Mouse (Mus musculus): Measurements from ENCODE around the gene Cryab. TPM values are rescaled to one million over a fixed set of nuclear protein-coding genes. Genes with fewer than 3 reads are reported as not detected.

The Cryab gene
- total RNA-seq, 2 experiments from 2014 or later = 649 to 722 TPM

DNA sequence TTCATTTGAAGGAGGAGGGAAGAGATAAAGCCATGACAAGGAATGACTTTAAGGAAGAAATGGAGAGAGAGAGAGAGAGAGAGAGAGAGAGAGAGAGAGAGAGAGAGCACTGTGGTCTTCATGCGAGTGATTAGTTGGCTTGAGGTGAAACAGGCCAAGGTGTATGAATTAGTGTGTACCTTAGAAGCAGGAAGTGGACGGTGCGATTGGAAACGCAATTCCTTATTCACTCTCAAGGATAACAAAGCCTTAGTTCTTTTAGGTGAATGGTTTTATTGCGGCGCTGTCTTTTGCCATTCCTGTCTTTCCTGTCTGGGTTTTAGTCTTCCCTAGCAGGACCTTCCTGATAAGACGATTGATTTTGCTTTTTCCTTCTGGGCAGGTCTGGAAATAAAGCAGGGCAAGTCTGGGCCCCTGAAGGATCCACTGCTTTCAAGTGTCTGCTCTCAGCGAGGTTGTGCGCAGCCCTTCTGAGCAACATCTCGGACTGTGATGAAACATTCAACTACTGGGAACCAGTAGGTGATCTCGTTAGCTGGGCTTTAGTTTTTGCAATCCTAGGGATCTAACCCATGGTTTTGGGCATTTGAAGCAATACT is 25.1 kb downstream of the Cryab start:
- DNase-seq (ENCODE audit: low spot score in 2 of 2) = no peak

DNA sequence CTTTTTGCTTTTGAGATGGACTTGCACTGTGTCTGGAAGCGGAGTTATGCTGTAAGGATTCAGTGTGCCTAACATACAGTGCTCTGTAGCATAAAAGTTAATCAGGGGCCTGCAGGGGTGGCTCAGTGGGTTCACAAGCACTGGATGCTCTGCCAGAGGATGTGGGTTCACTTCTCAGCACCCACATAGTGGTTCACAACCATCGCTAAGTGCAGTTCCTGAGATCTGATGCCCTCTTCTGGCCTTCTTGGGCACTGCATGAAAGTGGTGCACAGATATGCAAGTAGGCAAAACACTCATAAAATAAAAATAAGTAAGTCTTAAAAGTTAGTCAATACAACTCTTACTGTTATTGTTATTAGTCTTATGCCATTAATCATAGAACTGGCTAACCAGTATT is 31.0 kb downstream of the Cryab start:
- no peak for DNase-seq (ENCODE audit: low spot score in 2 of 2)

DNA sequence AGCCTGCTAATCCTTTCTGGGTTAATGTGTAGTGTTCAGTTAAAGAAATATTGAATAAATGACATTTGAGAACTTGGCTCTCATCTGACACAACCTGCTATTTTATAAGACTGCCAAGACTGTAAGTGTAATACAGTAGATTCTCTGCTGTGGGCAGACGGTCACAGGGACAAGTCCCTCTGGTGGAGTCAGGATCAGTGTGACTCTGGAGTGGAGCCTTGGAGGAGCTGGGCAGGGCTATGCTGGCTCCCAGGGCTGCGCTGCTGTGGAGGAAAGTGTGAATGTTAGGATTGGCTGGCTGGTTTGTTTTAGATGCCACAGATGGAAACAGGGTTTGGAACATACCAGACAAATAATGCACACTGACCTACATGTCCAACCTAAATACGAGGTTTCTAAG is 44.1 kb downstream of the Cryab start:
- DNase-seq (ENCODE audit: low spot score in 2 of 2) = no peak

DNA sequence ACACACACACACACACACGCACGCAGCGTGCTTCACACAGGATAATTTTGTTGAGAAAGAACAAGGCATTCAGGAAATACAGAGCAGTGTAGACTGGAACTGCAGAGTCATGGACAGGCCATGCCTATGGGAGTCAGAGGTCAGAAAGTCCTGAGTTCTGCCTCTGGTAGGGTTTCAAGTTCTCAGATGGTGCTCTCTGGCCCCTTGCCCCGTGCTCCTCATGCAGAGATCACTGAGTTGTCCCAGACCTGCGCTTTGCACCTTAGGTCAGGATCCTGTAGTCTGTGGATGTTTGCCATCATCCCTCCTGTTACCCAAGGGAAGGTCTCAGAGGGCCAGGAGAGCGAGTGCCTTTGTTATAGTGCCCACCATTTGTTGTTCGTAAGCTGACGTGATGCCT is 45.7 kb downstream of the Cryab start:
- DNase-seq (ENCODE audit: low spot score in 2 of 2) = no peak

DNA sequence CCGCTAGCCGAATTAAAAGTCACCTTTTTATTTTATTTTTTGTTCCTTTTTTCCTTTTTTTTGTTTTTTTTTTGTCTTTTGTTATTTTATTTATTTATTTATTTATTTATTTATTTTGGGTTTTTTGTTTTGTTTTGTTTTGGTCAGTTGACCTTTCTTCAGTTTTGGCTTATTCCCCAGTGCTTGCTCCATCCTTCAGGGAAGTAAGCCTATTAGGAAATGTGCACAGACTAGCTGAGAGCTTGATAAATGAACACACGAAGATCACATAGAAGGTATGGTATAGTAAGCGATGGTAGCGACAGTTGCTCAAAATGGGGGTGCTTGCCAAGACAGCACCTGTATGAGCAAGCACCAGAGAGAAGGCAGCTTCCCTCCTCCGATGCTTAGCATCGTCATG is 46.5 kb downstream of the Cryab start:
- no peak for DNase-seq (ENCODE audit: low spot score in 2 of 2)

DNA sequence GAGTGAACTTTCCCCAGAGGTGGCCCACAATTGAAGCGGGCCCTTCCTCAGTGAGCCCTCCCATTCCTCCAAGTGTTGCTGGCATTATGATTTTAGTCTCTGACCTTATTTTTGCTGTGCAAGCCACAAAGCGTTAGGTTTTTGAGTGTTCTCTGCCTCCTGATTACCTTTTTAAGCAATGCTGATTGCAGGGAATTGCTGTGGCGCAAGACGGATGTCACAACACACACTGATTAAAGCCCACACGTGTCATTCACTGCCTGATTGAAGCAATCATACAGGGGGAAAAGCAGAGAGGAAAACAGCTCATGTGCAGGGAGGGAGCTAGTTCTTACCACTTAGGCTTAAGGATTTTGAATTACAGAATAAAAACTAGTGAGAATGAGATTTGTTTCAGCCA is 47.2 kb downstream of the Cryab start:
- no peak for DNase-seq (ENCODE audit: low spot score in 2 of 2)

DNA sequence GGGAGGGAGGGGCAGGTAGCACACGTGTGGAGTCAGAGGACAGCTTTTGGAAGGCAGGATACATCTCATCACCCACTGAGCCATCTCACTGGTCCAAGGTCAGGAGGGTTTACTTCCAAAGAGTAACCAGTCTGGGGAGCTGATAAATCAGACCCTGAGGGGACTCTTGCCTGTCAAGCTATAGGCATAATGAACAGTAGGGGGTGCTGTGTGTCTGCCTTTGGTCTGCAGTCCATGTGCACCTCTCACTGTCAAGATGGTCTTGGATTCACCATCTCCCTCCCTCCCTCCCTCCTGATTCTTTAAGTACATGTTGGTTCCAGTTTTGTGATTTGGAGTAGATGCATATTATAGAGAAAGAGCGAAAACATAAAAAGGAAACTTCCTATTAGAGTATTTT is 49.9 kb downstream of the Cryab start:
- DNase-seq (ENCODE audit: low spot score in 2 of 2) = no peak

DNA sequence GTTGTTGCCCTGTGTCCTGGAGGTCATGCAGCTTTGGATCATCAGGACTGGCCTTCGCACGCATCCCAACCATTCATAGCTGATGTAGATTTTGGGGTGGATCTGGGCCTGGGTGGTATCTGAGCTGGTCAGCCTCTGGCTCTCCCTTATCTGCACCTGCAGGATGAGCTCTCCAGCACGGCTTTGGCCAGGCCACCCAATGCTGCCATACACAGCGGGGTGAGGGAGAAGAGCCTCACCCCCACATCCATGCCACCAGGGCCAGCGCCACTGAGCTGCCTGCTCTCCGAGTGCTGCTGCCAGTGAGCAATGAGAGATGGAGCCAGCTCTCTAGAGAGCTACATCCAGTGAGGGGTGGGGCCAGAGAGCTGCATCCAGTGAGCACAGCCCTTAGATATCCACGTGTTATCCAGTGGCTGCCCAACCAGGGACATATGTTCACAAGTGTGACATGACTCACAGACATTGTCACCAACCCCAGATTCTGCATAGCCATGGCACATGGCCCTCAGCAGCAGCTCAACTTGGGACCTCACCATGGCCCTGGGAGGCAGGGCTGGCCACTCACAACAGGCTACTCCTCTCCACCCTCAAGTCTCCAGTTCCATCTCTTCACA is 52.0 kb downstream of the Cryab start:
- DNase-seq (ENCODE audit: low spot score in 2 of 2) = no peak

Other genes starting within 250 kb of the Cryab start
- gene Pts, start 222.6 kb upstream of the Cryab start, total RNA-seq (2021) = 10 to 100 TPM; 21.0 to 24.0 TPM
- gene Il18, start 196.5 kb upstream of the Cryab start, total RNA-seq (2021) = 1 to 10 TPM in 1 of 2 experiments, under 1 TPM in 1; 0.34 to 1.1 TPM
- gene Bco2, start 196.1 kb upstream of the Cryab start, total RNA-seq (2021) = under 1 TPM; 0.13 to 0.17 TPM
- gene Tex12, start 190.0 kb upstream of the Cryab start, total RNA-seq (2021) = not detected
- gene Sdhd, start 147.5 kb upstream of the Cryab start, total RNA-seq (2021) = 100 to 1,000 TPM; 300 to 319 TPM
- 100 to 1,000 TPM; 110 to 123 TPM for gene Timm8b, start 147.4 kb upstream of the Cryab start, total RNA-seq (2021)
- gene Pih1d2, start 134.0 kb upstream of the Cryab start, total RNA-seq (2021) = under 1 TPM; 0.66 to 0.73 TPM
- gene Nkapd1, start 133.9 kb upstream of the Cryab start, total RNA-seq (2021) = 10 to 100 TPM; 21.5 to 23.3 TPM
- gene Dlat, start 91.5 kb upstream of the Cryab start, total RNA-seq (2021) = 100 to 1,000 TPM; 148 to 161 TPM
- 10 to 100 TPM; 12.6 to 14.8 TPM for gene Dixdc1, start 11.8 kb upstream of the Cryab start, total RNA-seq (2021)
- 1 to 10 TPM; 2.1 to 2.2 TPM for gene 2310030G06Rik, start 4.8 kb upstream of the Cryab start, total RNA-seq (2021)
- 100 to 1,000 TPM; 135 to 140 TPM for gene Hspb2, start 1.0 kb downstream of the Cryab start, total RNA-seq (2021)
- gene Fdxacb1, start 16.9 kb downstream of the Cryab start, total RNA-seq (2021) = 1 to 10 TPM; 5.9 to 6.9 TPM
- 10 to 100 TPM; 15.0 to 16.3 TPM for gene Alg9, start 23.7 kb downstream of the Cryab start, total RNA-seq (2021)
- 10 to 100 TPM; 15.9 to 16.9 TPM for gene 1110032A03Rik, start 24.2 kb downstream of the Cryab start, total RNA-seq (2021)
- gene Ppp2r1b, start 94.0 kb downstream of the Cryab start, total RNA-seq (2021) = 10 to 100 TPM; 16.8 to 17.7 TPM

Data from gastrocnemius, postnatal 4 days (tissue).